Mouse (Mus musculus) liver, embryonic 15.5 days (tissue): ENCODE data around the gene Zfp503. TPM values are rescaled to one million over a fixed set of nuclear protein-coding genes. Genes with fewer than 3 reads are reported as not detected.

Experiments
- ATAC-seq: fragments of 200-750 bp; cut with Nextera tagmentation; 2 replicates; pipeline ENCODE4 v1.8.0; 2017; ENCODE audit warnings: moderate number of reproducible peaks, mild to moderate bottlenecking, moderate library complexity; ENCODE audit not compliant: insufficient read depth
- H3K27ac ChIP-seq: fragments of 300-500 bp; sonication (generic); replicated peaks from 2 replicates; pipeline ENCODE4 v1.5.1; 2015; ENCODE audit warnings: mild to moderate bottlenecking, inconsistent platforms
- H3K27me3 ChIP-seq: fragments of 300-500 bp; sonication (generic); 2 replicates; pipeline ENCODE4 v1.6.1; 2015; ENCODE audit warnings: mild to moderate bottlenecking, inconsistent platforms
- H3K36me3 ChIP-seq: fragments of 300-500 bp; sonication (generic); replicated peaks from 2 replicates; pipeline ENCODE4 v1.6.1; 2015; ENCODE audit warnings: moderate library complexity, mild to moderate bottlenecking, inconsistent platforms
- H3K4me1 ChIP-seq: fragments of 300-500 bp; sonication (generic); replicated peaks from 2 replicates; pipeline ENCODE4 v1.6.1; 2015; ENCODE audit warnings: inconsistent platforms
- H3K4me2 ChIP-seq: fragments of 300-500 bp; sonication (generic); 2 replicates; pipeline ENCODE4 v1.6.1; 2015; ENCODE audit warnings: moderate library complexity, mild to moderate bottlenecking, inconsistent platforms
- H3K4me3 ChIP-seq: fragments of 300-500 bp; sonication (generic); replicated peaks from 2 replicates; pipeline ENCODE4 v1.5.1; 2015; ENCODE audit warnings: mild to moderate bottlenecking, inconsistent platforms
- H3K9ac ChIP-seq: fragments of 300-500 bp; sonication (generic); 2 replicates; pipeline ENCODE4 v1.6.1; 2015; ENCODE audit warnings: moderate library complexity, mild to moderate bottlenecking, inconsistent platforms
- H3K9me3 ChIP-seq: fragments of 300-500 bp; sonication (generic); replicated peaks from 2 replicates; pipeline ENCODE4 v1.6.1; 2016; ENCODE audit warnings: inconsistent platforms
- WGBS: fragments of 180-500 bp; shearing (Covaris S2); methylation state at CpG from one replicate; pipeline ENCODE4 v1.1.7; 2015; ENCODE audit warnings: mixed read lengths; ENCODE audit not compliant: insufficient replicate concordance; 5-methylcytosine and 5-hydroxymethylcytosine counted together
- polyA plus RNA-seq: library from polyadenylated mRNA; unstranded; fragments of >200 nt; fragmentation: Nextera tagmentation; extraction: Ambion mirVana; gene quantifications from 2 replicates; pipeline ENCODE4 v1.2.1, GENCODE M21; 2015

Gene Zfp503
- polyA plus RNA-seq, 1 experiment from 2014 or later: 0.74 TPM

- no peak overlapping the region for H3K4me3 ChIP-seq
Measured at GRCm38 (mm10) chr14:21992321-21992885, 3.0 kb upstream of the Zfp503 start.

GRCm38 (mm10) chr14:21991856-21992255 lies 2.5 kb upstream of the Zfp503 start:
- ATAC-seq: no peak
- Histone ChIP-seq H3K4me1 (peaks cover 35% of the 10 kb centered on the region), H3K9me3 (no peaks in the 10 kb centered on the region), H3K4me3 (no peak overlapping the region), H3K4me2 (no peak overlapping the region), H3K36me3 (no peaks in the 10 kb centered on the region), H3K9ac (no peak overlapping the region), H3K27ac (no peak overlapping the region), H3K27me3 (peaks cover 100% of the 10 kb centered on the region)
- WGBS: 35% methylated on average over 5 of the region's 5 CpGs

More at GRCm38 (mm10) chr14:21992321-21992885, 3.0 kb upstream of the Zfp503 start:
- no peak overlapping the region for H3K4me2 ChIP-seq
- no peak overlapping the region for H3K27ac ChIP-seq
- WGBS: 61% methylated on average over 4 of the region's 4 CpGs
- no peaks in the 10 kb centered on the region for H3K36me3 ChIP-seq
- no peak for ATAC-seq
- H3K9ac ChIP-seq: no peak overlapping the region
- H3K27me3 ChIP-seq: peaks cover 98% of the 10 kb centered on the region
- no peaks in the 10 kb centered on the region for H3K9me3 ChIP-seq
- peaks cover 29% of the 10 kb centered on the region for H3K4me1 ChIP-seq

GRCm38 (mm10) chr14:21991251-21991780 lies 1.9 kb upstream of the Zfp503 start:
- H3K27ac ChIP-seq: no peak overlapping the region
- no peaks in the 10 kb centered on the region for H3K9me3 ChIP-seq
- WGBS: 6% methylated on average over 26 of the region's 26 CpGs
- H3K4me2 ChIP-seq: peak overlapping the region; percentile 15; the same call in 1 of the 2 replicates
- H3K27me3 ChIP-seq: peaks cover 100% of the 10 kb centered on the region
- ATAC-seq: no peak
- H3K4me3 ChIP-seq: no peak overlapping the region
- no peaks in the 10 kb centered on the region for H3K36me3 ChIP-seq
- H3K4me1 ChIP-seq: peaks cover 36% of the 10 kb centered on the region
- H3K9ac ChIP-seq: no peak overlapping the region

- H3K4me3 ChIP-seq: no peak overlapping the region; the same call in 1 of the 2 replicates
- H3K27ac ChIP-seq: no peak overlapping the region
- peak overlapping the region; percentile 18 for H3K4me2 ChIP-seq
- H3K27me3 ChIP-seq: peaks cover 100% of the 10 kb centered on the region
- no peak overlapping the region for H3K9ac ChIP-seq
- peaks cover 42% of the 10 kb centered on the region for H3K4me1 ChIP-seq
- 6% methylated on average over 31 of the region's 31 CpGs for WGBS
- ATAC-seq: no peak
- H3K9me3 ChIP-seq: no peaks in the 10 kb centered on the region
- no peaks in the 10 kb centered on the region for H3K36me3 ChIP-seq
Measured at GRCm38 (mm10) chr14:21990321-21991021, 1.1 kb upstream of the Zfp503 start.

GRCm38 (mm10) chr14:21988577-21989290 lies 667 bp downstream of the Zfp503 start:
- Histone ChIP-seq H3K4me1 (peaks cover 33% of the 10 kb centered on the region), H3K4me2 (peak overlapping the region; percentile 66), H3K4me3 (peak overlapping the region; percentile 50), H3K9me3 (no peaks in the 10 kb centered on the region), H3K27me3 (peaks cover 98% of the 10 kb centered on the region), H3K36me3 (no peaks in the 10 kb centered on the region), H3K27ac (no peak overlapping the region), H3K9ac (no peak overlapping the region)
- 1% methylated on average over 26 of the region's 26 CpGs for WGBS
- no peak for ATAC-seq

- Histone ChIP-seq H3K36me3 (no peaks in the 10 kb centered on the region), H3K4me2 (peak overlapping the region; percentile 66), H3K27ac (peak overlapping the region; percentile 51; the same call in 1 of the 2 replicates), H3K9me3 (no peaks in the 10 kb centered on the region), H3K27me3 (peaks cover 98% of the 10 kb centered on the region), H3K4me3 (peak overlapping the region; percentile 50), H3K9ac (no peak overlapping the region), H3K4me1 (peaks cover 28% of the 10 kb centered on the region)
- peak; percentile 38 for ATAC-seq
- WGBS: under 1% methylated on average over 74 of the region's 74 CpGs
Measured at GRCm38 (mm10) chr14:21987660-21988576, 1.5 kb downstream of the Zfp503 start.

GRCm38 (mm10) chr14:21986733-21987659 lies 2.4 kb downstream of the Zfp503 start:
- no peak for ATAC-seq
- Histone ChIP-seq H3K36me3 (no peaks in the 10 kb centered on the region), H3K4me2 (peak overlapping the region; percentile 66), H3K4me3 (peak overlapping the region; percentile 50), H3K9ac (no peak overlapping the region), H3K27ac (peak overlapping the region; percentile 51; the same call in 1 of the 2 replicates), H3K4me1 (peaks cover 28% of the 10 kb centered on the region), H3K9me3 (no peaks in the 10 kb centered on the region), H3K27me3 (peaks cover 98% of the 10 kb centered on the region)
- under 1% methylated on average over 61 of the region's 61 CpGs for WGBS

GRCm38 (mm10) chr14:21985981-21986732 lies 3.2 kb downstream of the Zfp503 start:
- Histone ChIP-seq H3K27me3 (peaks cover 98% of the 10 kb centered on the region), H3K36me3 (no peaks in the 10 kb centered on the region), H3K4me2 (peak overlapping the region; percentile 66), H3K27ac (no peak overlapping the region), H3K4me1 (peaks cover 28% of the 10 kb centered on the region), H3K9me3 (no peaks in the 10 kb centered on the region), H3K4me3 (peak overlapping the region; percentile 50), H3K9ac (peak overlapping the region; percentile 21; the same call in 1 of the 2 replicates)
- no peak for ATAC-seq
- under 1% methylated on average over 61 of the region's 62 CpGs for WGBS

- peak overlapping the region; percentile 66 for H3K4me2 ChIP-seq
- no peak overlapping the region for H3K27ac ChIP-seq
- WGBS: under 1% methylated on average over 37 of the region's 37 CpGs
- no peaks in the 10 kb centered on the region for H3K36me3 ChIP-seq
- peaks cover 28% of the 10 kb centered on the region for H3K4me1 ChIP-seq
- H3K27me3 ChIP-seq: peaks cover 98% of the 10 kb centered on the region
- H3K9ac ChIP-seq: no peak overlapping the region
- ATAC-seq: no peak
- no peaks in the 10 kb centered on the region for H3K9me3 ChIP-seq
- peak overlapping the region; percentile 50 for H3K4me3 ChIP-seq
Measured at GRCm38 (mm10) chr14:21985426-21985931, 3.9 kb downstream of the Zfp503 start.
